Mouse (Mus musculus) E14TG2a.4 (cell line): Measurements from ENCODE around the gene Adad2.
A peak's percentile ranks its signal among the peaks of the same experiment; 100 is the strongest.

Experiments used
- H3K27me3 ChIP-seq: 2 replicates; pipeline ENCODE4 v1.6.1; 2014; ENCODE audit warnings: low read length, control low read depth; ENCODE audit not compliant: insufficient read depth
- H3K36me3 ChIP-seq: 2 replicates; pipeline ENCODE4 v1.6.1; 2014; ENCODE audit warnings: low read length, control low read depth; ENCODE audit not compliant: insufficient read depth
- H3K4me1 ChIP-seq: replicated peaks from 2 replicates; pipeline ENCODE4 v1.6.1; 2014; ENCODE audit warnings: low read depth, low read length, control low read depth
- H3K4me3 ChIP-seq: replicated peaks from 2 replicates; pipeline ENCODE4 v1.5.1; 2014; ENCODE audit warnings: mild to moderate bottlenecking, low read length
- H3K9me3 ChIP-seq: 2 replicates; pipeline ENCODE4 v1.6.1; 2014; ENCODE audit warnings: low read length, control low read depth
- CTCF ChIP-seq: conservative IDR thresholded peaks from 2 replicates; pipeline ENCODE4 v1.5.1; 2014; ENCODE audit warnings: low read length
- NANOG ChIP-seq: IDR thresholded peaks from 2 replicates; pipeline ENCODE4 v1.6.1; 2014; ENCODE audit warnings: borderline replicate concordance, low read length, mixed read lengths
- POU5F1 ChIP-seq: IDR thresholded peaks from 2 replicates; pipeline ENCODE4 v1.6.1; 2014; ENCODE audit warnings: low read length, borderline replicate concordance

The Adad2 gene

DNA sequence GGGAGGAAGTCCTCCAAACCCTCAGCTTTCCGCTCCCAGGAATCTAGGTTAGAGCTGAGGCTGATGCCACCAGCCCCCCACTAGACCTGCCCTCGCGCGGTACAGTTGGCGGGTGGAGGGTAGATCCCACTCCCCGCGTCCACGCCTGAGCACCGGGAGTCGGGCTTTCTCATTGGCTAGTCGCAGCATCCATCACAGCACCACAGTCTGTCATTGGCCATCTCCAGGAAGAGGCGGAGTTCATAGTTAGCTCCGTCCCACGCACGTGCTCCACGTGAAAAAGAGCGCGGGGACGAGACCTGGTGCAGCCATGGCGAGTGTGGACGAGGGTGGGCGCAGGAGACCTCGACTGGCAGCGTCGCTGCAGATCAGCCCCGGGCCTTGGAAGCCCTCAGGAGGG lies at the start of gene Adad2:
Gene Adad2, plus strand, starts transcription at position 277 of the 400 bp plus-strand sequence.
- Histone ChIP-seq H3K36me3 (no peaks in the 10 kb centered on the region), H3K27me3 (peaks cover 46% of the 10 kb centered on the region), H3K4me3 (peak within 1 kb of the TSS; percentile 63), H3K4me1 (peaks cover 29% of the 10 kb centered on the region), H3K9me3 (peaks cover 28% of the 10 kb centered on the region)
- no peak for TF ChIP-seq CTCF

GRCm38 (mm10) chr8:119563849-119564251 lies 48.7 kb upstream of the Adad2 start:
- Histone ChIP-seq H3K4me3 (no peak overlapping the region), H3K36me3 (peaks cover 46% of the 10 kb centered on the region), H3K9me3 (no peaks in the 10 kb centered on the region), H3K4me1 (peaks cover 66% of the 10 kb centered on the region), H3K27me3 (peaks cover 6% of the 10 kb centered on the region; the same call in 1 of the 2 replicates)
- TF ChIP-seq NANOG, result no peak

- Histone ChIP-seq H3K9me3 (no peaks in the 10 kb centered on the region), H3K27me3 (peaks cover 9% of the 10 kb centered on the region; the same call in 1 of the 2 replicates), H3K4me3 (peak overlapping the region; percentile 70), H3K36me3 (peaks cover 48% of the 10 kb centered on the region), H3K4me1 (peaks cover 55% of the 10 kb centered on the region)
- TF ChIP-seq CTCF, result no peak
- TF ChIP-seq NANOG, result peak; percentile 51; the same call in 1 of the 2 replicates
- no peak for TF ChIP-seq POU5F1
Observed at GRCm38 (mm10) chr8:119566367-119566766, 46.2 kb upstream of the Adad2 start.

GRCm38 (mm10) chr8:119568251-119568650 lies 44.3 kb upstream of the Adad2 start:
- Histone ChIP-seq H3K36me3 (peaks cover 34% of the 10 kb centered on the region), H3K9me3 (no peaks in the 10 kb centered on the region), H3K27me3 (peaks cover 22% of the 10 kb centered on the region), H3K4me1 (peaks cover 54% of the 10 kb centered on the region), H3K4me3 (no peak overlapping the region)
- no peak for TF ChIP-seq POU5F1
- TF ChIP-seq NANOG, result no peak
- TF ChIP-seq CTCF, result no peak

DNA sequence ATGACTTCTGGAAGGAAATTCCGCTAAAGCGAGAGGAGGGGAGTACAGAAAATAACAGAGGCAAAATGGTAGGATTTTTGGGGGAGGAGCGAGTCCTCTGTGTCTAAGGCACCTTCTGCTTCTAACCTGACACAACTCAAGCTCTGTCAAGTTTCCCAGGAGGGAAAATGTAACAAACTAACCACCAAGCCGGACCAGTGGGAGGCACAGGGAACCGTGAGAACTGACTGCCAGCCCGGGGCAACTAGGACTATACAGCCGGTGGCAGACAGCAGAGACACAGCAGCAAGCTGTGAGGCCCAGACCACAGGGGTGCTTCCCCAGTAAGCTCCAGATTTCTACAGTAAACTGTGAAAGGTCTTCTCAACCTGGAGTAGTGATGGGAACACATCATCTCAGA lies 43.6 kb upstream of the Adad2 start:
- Histone ChIP-seq H3K27me3 (peaks cover 29% of the 10 kb centered on the region), H3K4me3 (no peak overlapping the region), H3K9me3 (no peaks in the 10 kb centered on the region), H3K36me3 (peaks cover 27% of the 10 kb centered on the region), H3K4me1 (peaks cover 56% of the 10 kb centered on the region)
- TF ChIP-seq NANOG (no peak), POU5F1 (no peak), CTCF (no peak)

DNA sequence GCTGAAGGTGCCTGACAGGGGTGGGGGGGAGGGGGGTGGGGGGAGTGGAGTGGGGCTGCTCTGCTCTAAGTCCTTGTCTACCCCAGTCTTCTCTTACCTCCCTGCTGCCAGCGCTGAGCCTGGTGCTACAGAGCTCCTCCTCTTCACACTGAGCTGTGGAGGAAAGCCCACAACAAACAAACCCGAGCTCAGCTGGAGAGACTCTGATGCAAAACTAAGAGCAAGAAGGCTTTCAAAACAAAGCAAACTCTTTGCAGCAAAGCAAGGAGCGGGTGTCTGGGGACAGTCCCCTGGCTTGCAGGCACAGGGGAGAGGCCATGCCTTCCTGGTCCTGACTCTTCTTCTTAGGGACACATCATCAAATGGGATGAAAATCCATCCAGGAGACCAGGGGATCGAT lies 42.7 kb upstream of the Adad2 start:
- no peaks in the 10 kb centered on the region for H3K9me3 ChIP-seq
- TF ChIP-seq CTCF, result no peak
- no peak for TF ChIP-seq NANOG
- no peak for TF ChIP-seq POU5F1
- H3K4me1 ChIP-seq, result peaks cover 59% of the 10 kb centered on the region
- peaks cover 34% of the 10 kb centered on the region for H3K27me3 ChIP-seq
- H3K36me3 ChIP-seq, result peaks cover 20% of the 10 kb centered on the region
- H3K4me3 ChIP-seq, result no peak overlapping the region

GRCm38 (mm10) chr8:119571135-119571534 lies 41.4 kb upstream of the Adad2 start:
- Histone ChIP-seq H3K27me3 (peaks cover 38% of the 10 kb centered on the region), H3K9me3 (no peaks in the 10 kb centered on the region), H3K4me3 (no peak overlapping the region), H3K4me1 (peaks cover 50% of the 10 kb centered on the region), H3K36me3 (peaks cover 14% of the 10 kb centered on the region)
- TF ChIP-seq CTCF (no peak), POU5F1 (no peak), NANOG (no peak)

DNA sequence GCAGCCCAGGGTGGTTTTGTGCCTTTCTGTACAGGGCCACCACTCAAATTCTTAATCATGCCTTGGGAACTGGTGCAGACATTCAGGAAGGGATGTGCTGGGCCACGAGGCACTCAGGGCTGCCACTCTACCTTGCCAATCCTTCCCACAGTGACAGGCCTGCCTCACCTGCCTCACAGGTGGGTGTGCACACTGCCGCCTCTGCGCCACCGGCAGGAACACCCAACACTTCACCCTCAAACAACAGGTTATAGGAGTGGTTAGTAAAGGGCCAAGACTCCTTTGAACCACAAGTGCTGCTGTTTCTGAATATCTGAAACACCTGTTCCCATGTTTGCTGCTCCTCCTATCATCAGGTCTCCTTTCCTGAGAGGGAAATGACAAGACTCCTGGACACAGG lies 40.1 kb upstream of the Adad2 start:
- no peak for TF ChIP-seq POU5F1
- TF ChIP-seq CTCF, result no peak
- no peak for TF ChIP-seq NANOG
- peaks cover 49% of the 10 kb centered on the region for H3K27me3 ChIP-seq

GRCm38 (mm10) chr8:119574437-119575365 lies 37.8 kb upstream of the Adad2 start, which contains the start of the genes Hsdl1 and Dnaaf1:
Hsdl1 (minus strand) TSS chr8:119575183.
Dnaaf1 (plus strand) TSS chr8:119575235.
- Histone ChIP-seq H3K9me3 (no peaks in the 10 kb centered on the region), H3K4me3 (peak within 1 kb of the TSS; percentile 88), H3K4me1 (peaks cover 44% of the 10 kb centered on the region), H3K36me3 (no peaks in the 10 kb centered on the region), H3K27me3 (peaks cover 56% of the 10 kb centered on the region)
- TF ChIP-seq POU5F1 (no peak), NANOG (no peak), CTCF (no peak)

More for the DNA sequence above, 40.1 kb upstream of the Adad2 start:
- Histone ChIP-seq H3K4me3 (no peak overlapping the region), H3K4me1 (peaks cover 38% of the 10 kb centered on the region), H3K9me3 (no peaks in the 10 kb centered on the region), H3K36me3 (peaks cover 13% of the 10 kb centered on the region)
